Mouse (Mus musculus): Measurements from ENCODE around the gene Dip2b. TPM values are rescaled to one million over a fixed set of nuclear protein-coding genes. Genes with fewer than 3 reads are reported as not detected.
"Not testable (repeated sequence)": the region's sequence is repeated elsewhere in the genome, so short reads cannot be mapped to it uniquely, and the experiment has no call there.

Dip2b gene
- polyA plus RNA-seq, 1 experiment from 2014 or later = 11.0 TPM

- Histone ChIP-seq H3K4me3 (no peak overlapping the region), H3K36me3 (peaks cover 84% of the 10 kb centered on the region), H3K9ac (no peak overlapping the region), H3K4me1 (no peaks in the 10 kb centered on the region), H3K27me3 (no peaks in the 10 kb centered on the region), H3K4me2 (replicated peaks) (no peak overlapping the region), H3K9me3 (no peaks in the 10 kb centered on the region), H3K27ac (no peak overlapping the region)
- WGBS = 87% methylated on average over 6 of the region's 6 CpGs
- no peak for ATAC-seq (ENCODE audit: low FRiP score, low read depth)
Observed at GRCm38 (mm10) chr15:100236952-100237351, 198.5 kb downstream of the Dip2b start.

DNA sequence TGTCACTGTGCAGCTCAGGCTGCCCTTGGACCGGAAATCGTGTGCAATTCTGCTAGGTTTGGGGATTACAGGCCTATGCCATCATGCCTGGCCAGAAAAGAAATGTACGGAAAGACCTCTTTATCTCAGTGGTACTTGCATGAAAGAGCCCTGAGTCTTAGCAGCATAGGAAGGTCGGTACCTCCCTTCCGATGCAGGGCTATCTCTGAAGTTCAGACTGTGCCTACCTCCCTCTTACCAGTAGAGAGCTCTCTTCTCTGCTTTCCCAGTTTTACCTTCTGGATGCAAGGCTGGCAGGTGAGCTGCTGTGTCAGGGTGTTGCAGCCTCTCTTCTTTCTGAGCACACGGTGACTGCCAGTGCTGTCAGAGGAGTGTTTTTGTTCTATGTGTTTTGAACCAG, 203.3 kb downstream of the Dip2b start:
- H3K27ac ChIP-seq = no peak overlapping the region
- no peak overlapping the region for H3K4me3 ChIP-seq
- no peak for ATAC-seq (ENCODE audit: low FRiP score, low read depth)
- no peaks in the 10 kb centered on the region for H3K27me3 ChIP-seq
- H3K9ac ChIP-seq = no peak overlapping the region
- 95% methylated on average over 6 of the region's 6 CpGs for WGBS
- H3K4me1 ChIP-seq = no peaks in the 10 kb centered on the region
- H3K9me3 ChIP-seq = no peaks in the 10 kb centered on the region
- peaks cover 94% of the 10 kb centered on the region for H3K36me3 ChIP-seq
- H3K4me2 ChIP-seq (replicated peaks) = no peak overlapping the region

DNA sequence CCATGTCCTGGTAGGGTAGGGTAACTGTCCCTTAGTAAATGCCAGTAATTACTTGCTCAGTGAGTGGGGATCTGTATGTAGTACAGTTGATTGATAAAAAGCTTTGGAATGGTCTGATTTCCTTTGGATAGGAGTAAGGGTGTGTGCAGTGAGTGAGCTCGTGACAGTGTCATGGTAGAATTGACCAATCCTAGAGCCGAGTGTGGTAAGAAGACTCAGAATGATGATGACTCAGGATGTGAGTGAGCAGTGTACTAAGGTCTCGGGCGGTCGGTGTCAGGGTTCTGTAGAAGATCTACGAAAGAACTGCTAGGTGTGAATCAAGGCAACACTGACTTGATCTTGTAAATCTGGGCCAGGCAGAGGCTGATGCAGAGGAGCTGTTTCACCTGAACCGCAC, 207.5 kb downstream of the Dip2b start:
- H3K27me3 ChIP-seq = no peaks in the 10 kb centered on the region
- H3K36me3 ChIP-seq = peaks cover 97% of the 10 kb centered on the region
- ATAC-seq (ENCODE audit: low FRiP score, low read depth) = no peak
- H3K4me2 ChIP-seq (replicated peaks) = no peak overlapping the region
- H3K4me3 ChIP-seq = no peak overlapping the region
- no peak overlapping the region for H3K9ac ChIP-seq
- H3K27ac ChIP-seq = no peak overlapping the region
- no peaks in the 10 kb centered on the region for H3K4me1 ChIP-seq
- 95% methylated on average over 7 of the region's 7 CpGs for WGBS
- H3K9me3 ChIP-seq = no peaks in the 10 kb centered on the region

- WGBS = 95% methylated on average over 9 of the region's 9 CpGs
- no peak overlapping the region for H3K27ac ChIP-seq
- peaks cover 99% of the 10 kb centered on the region for H3K36me3 ChIP-seq
- H3K4me2 ChIP-seq (replicated peaks) = no peak overlapping the region
- no peaks in the 10 kb centered on the region for H3K4me1 ChIP-seq
- no peaks in the 10 kb centered on the region for H3K27me3 ChIP-seq
- H3K9me3 ChIP-seq = no peaks in the 10 kb centered on the region
- H3K4me3 ChIP-seq = no peak overlapping the region
- no peak overlapping the region for H3K9ac ChIP-seq
- ATAC-seq (ENCODE audit: low FRiP score, low read depth) = no peak
Observed at GRCm38 (mm10) chr15:100247296-100247695, 208.8 kb downstream of the Dip2b start.

DNA sequence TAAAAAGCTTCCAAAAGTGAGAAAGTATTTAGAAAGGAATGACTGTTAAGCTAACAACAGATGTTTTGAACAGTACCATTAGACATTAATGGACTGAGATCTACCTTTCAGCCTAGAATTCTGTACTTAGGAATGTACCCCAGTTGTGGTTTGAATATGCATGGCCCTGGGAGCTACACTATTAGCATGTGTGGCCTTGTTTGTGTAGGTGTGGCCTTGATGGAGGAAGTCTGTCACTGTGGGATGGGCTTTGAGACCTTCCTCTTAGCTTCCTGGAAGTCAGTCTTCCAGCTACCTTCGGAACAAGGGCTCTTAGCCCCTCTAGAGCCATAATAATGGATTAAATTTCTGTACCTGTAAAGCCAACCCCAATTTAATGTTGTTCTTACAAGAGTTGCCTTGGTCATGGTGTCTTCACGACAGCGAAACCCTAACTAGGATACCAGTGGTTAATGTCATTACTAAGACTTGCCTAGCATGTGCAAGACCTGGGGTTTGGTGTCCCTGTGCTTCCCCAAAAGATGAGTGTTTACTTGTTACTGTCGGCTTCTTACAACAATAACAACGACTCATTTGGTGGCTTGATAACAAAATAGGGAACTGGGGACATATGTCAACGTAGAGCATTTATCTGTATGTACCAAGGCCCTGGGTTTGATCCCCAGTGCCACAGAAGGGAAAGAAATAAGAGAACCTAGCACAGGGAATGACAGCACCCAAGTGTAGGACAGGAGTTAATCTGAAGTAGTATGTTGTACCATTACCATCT, 210.4 kb downstream of the Dip2b start:
- 97% methylated on average over 6 of the region's 6 CpGs for WGBS
- no peaks in the 10 kb centered on the region for H3K27me3 ChIP-seq
- peaks cover 98% of the 10 kb centered on the region for H3K36me3 ChIP-seq
- no peaks in the 10 kb centered on the region for H3K9me3 ChIP-seq
- no peak overlapping the region for H3K4me2 ChIP-seq (replicated peaks)
- H3K4me1 ChIP-seq = no peaks in the 10 kb centered on the region
- no peak overlapping the region for H3K27ac ChIP-seq
- no peak for ATAC-seq (ENCODE audit: low FRiP score, low read depth)
- H3K9ac ChIP-seq = no peak overlapping the region
- no peak overlapping the region for H3K4me3 ChIP-seq

GRCm38 (mm10) chr15:100251153-100251780, 212.8 kb downstream of the Dip2b start:
- Histone ChIP-seq H3K36me3 (peaks cover 98% of the 10 kb centered on the region), H3K4me3 (no peak overlapping the region), H3K4me1 (no peaks in the 10 kb centered on the region), H3K27ac (no peak overlapping the region), H3K9ac (no peak overlapping the region), H3K9me3 (no peaks in the 10 kb centered on the region), H3K4me2 (replicated peaks) (no peak overlapping the region), H3K27me3 (no peaks in the 10 kb centered on the region)
- WGBS = 91% methylated on average over 6 of the region's 6 CpGs
- no peak for ATAC-seq (ENCODE audit: low FRiP score, low read depth)

GRCm38 (mm10) chr15:100256386-100256785, 217.9 kb downstream of the Dip2b start:
- Histone ChIP-seq H3K36me3 (peaks cover 82% of the 10 kb centered on the region), H3K27ac (no peak overlapping the region), H3K9ac (no peak overlapping the region), H3K4me2 (replicated peaks) (no peak overlapping the region), H3K9me3 (no peaks in the 10 kb centered on the region), H3K4me3 (no peak overlapping the region), H3K4me1 (no peaks in the 10 kb centered on the region), H3K27me3 (no peaks in the 10 kb centered on the region)
- no peak for ATAC-seq (ENCODE audit: low FRiP score, low read depth)
- 87% methylated on average over 6 of the region's 6 CpGs for WGBS

- Histone ChIP-seq H3K27ac (no peak overlapping the region), H3K4me1 (no peaks in the 10 kb centered on the region), H3K9me3 (no peaks in the 10 kb centered on the region), H3K27me3 (no peaks in the 10 kb centered on the region), H3K4me3 (no peak overlapping the region), H3K36me3 (peaks cover 80% of the 10 kb centered on the region), H3K4me2 (replicated peaks) (no peak overlapping the region), H3K9ac (no peak overlapping the region)
- no peak for ATAC-seq (ENCODE audit: low FRiP score, low read depth)
- WGBS = 84% methylated on average over 5 of the region's 5 CpGs
Observed at GRCm38 (mm10) chr15:100257305-100257704, 218.8 kb downstream of the Dip2b start.

DNA sequence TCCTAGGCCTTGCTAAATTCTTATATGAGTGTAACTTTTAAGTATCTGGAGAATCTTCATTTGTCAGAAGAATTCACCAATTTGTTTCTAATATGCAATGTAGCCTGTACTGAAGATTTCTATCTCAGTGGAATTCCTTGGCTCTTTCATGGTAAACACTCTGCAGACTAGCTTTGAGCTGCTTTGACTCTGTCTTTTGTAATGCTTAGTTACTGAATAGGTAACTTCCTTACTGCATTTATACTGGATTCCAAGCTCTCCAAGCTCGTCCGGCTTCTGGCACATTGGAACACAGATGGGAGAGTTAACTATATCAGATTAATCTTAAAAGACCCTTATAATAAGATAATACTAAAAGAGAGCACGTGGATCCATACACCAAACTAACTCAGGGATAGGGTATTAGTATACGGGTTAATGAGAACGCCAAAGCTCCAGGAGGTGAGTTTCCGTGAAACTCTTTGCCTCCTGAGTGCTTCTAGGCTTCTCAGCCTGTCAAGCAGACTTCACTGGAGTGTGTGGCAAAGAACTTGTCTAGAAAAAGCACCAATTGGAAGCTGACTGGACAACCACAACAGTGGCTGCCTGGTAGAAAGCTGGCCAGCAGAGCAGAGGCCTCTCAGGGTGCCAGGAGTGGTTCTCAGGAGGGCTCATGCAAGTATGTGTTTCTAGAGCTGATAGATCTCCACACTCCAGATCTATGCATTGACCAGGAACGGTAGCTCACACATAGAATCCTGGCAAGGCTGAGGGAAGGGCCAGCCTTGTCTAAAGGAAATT, 220.4 kb downstream of the Dip2b start:
- Histone ChIP-seq H3K4me2 (replicated peaks) (no peak overlapping the region), H3K36me3 (peaks cover 68% of the 10 kb centered on the region), H3K4me1 (no peaks in the 10 kb centered on the region), H3K9ac (no peak overlapping the region), H3K27me3 (no peaks in the 10 kb centered on the region), H3K27ac (no peak overlapping the region), H3K9me3 (no peaks in the 10 kb centered on the region), H3K4me3 (no peak overlapping the region)
- 95% methylated on average over 7 of the region's 7 CpGs for WGBS
- no peak for ATAC-seq (ENCODE audit: low FRiP score, low read depth)

DNA sequence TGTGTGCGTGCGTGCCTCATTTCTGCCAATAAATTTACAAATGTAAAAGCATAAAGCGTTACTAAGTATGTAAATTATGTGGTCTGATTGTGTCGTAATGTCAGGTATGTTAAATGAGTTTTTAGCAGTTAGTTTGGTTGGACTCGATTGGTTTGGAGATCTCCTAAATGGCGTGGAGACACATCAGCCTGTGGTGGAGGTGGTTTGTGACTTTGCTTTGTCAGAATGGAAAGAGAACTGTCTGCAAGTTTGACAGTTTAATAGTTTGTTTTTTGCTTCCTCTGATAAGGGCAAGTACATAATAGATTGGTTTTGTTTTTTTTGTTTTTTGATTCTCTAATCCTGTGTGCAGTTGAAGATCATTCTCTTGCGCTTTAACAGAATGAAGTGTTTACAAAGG, 221.9 kb downstream of the Dip2b start:
- H3K36me3 ChIP-seq = peaks cover 53% of the 10 kb centered on the region
- not testable (repeated sequence) for ATAC-seq (ENCODE audit: low FRiP score, low read depth); H3K4me3 ChIP-seq; H3K27me3 ChIP-seq; H3K9me3 ChIP-seq; H3K27ac ChIP-seq; H3K4me1 ChIP-seq; H3K9ac ChIP-seq; H3K4me2 ChIP-seq (replicated peaks)
- WGBS = 91% methylated on average over 4 of the region's 7 CpGs

- no peaks in the 10 kb centered on the region for H3K9me3 ChIP-seq
- WGBS = 26% methylated on average over 4 of the region's 4 CpGs
- no peak for ATAC-seq (ENCODE audit: low FRiP score, low read depth)
- H3K9ac ChIP-seq = no peak overlapping the region
- no peaks in the 10 kb centered on the region for H3K4me1 ChIP-seq
- no peak overlapping the region for H3K4me2 ChIP-seq (replicated peaks)
- no peaks in the 10 kb centered on the region for H3K27me3 ChIP-seq
- no peak overlapping the region for H3K4me3 ChIP-seq
- no peak overlapping the region for H3K27ac ChIP-seq
- H3K36me3 ChIP-seq = peaks cover 25% of the 10 kb centered on the region
Observed at GRCm38 (mm10) chr15:100263246-100263905, 224.9 kb downstream of the Dip2b start.

All from limb, embryonic 13.5 days (tissue).